ENCODE assay signal across 8 mouse cellular contexts in genomic region chr14:55745180-55745860, GRCm38 (mm10). TPM values are rescaled to one million over a fixed set of nuclear protein-coding genes. Genes with fewer than 3 reads are reported as not detected.
DNase-seq lines count a peak whose midpoint lies in the region; ATAC-seq and TF ChIP-seq lines count a peak whose summit lies in the region.

Gene Dhrs1 (minus strand): TSS chr14:55745690.
Gene Nop9 (plus strand): TSS chr14:55745693.

- POLR2A ChIA-PET in Patski (lab: Charles Lee) = interaction anchor here (2.6 kb wide), 1 partner anchor 63 kb away, joined by 14 read pairs; the partner anchor contains the start of gene Tinf2

- peak within 1 kb of the TSS; percentile 93 for H3K4me3 ChIP-seq in hindbrain, embryonic 12.5 days

- ATAC-seq in Patski = peak; percentile 81
- peak; percentile 84 for ATAC-seq in hindbrain, embryonic 12.5 days (ENCODE audit: low FRiP score)

- peaks cover 21% of the 10 kb centered on the region for H3K36me3 ChIP-seq in hindbrain, embryonic 12.5 days

- peaks cover 24% of the 10 kb centered on the region for H3K4me1 ChIP-seq in hindbrain, embryonic 12.5 days

- peak within 1 kb of the TSS; percentile 83 for H3K9ac ChIP-seq in hindbrain, embryonic 12.5 days

- H3K4me2 ChIP-seq in hindbrain, embryonic 12.5 days (replicated peaks) = peak within 1 kb of the TSS; percentile 99

- no peak for TF ChIP-seq CTCF in Patski (IDR thresholded peaks at IDR 0.05)

- 1% methylated on average over 48 of the region's 48 CpGs for WGBS in hindbrain, embryonic 12.5 days

- DNase-seq in Patski (ENCODE audit: low read depth, low spot score) = no peak
- DNase-seq in cerebellum, postnatal 14 days = peak; percentile 88 to 91
- DNase-seq in frontal cortex, postnatal 14 days (ENCODE audit: low spot score in 2 of 2) = peak; percentile 61 to 73
- DNase-seq in layer of hippocampus, postnatal 25 days (ENCODE audit: extremely low spot score in 1 of 2, low spot score in 1 of 2) = peak; percentile 77 to 85
- DNase-seq in lung, postnatal 14 days = peak; percentile 89
- DNase-seq in ovary, postnatal 36 days (ENCODE audit: low spot score) = peak; percentile 87
- DNase-seq in thymus, postnatal 14 days = peak; percentile 90

- CTCF ChIA-PET in Patski (lab: Charles Lee) = interaction anchor here (2.1 to 8.2 kb wide), 4 partner anchors 10 to 70 kb away, joined by 8 to 80 read pairs (median 12); partner anchors contain the start of gene Tinf2

- in situ Hi-C loops in Patski (cut with MboI; ENCODE audit: low pct_unique_long_range_greater_than_20kb) = no loop called here

- H3K27me3 ChIP-seq in Patski = no peaks in the 10 kb centered on the region
- H3K27me3 ChIP-seq in hindbrain, embryonic 12.5 days = no peaks in the 10 kb centered on the region

- 0 out of 2 replicates have a peak within 1 kb of the TSS, but pooled peaks have one; percentile 17 for H3K27ac ChIP-seq in hindbrain, embryonic 12.5 days

- no peaks in the 10 kb centered on the region for H3K9me3 ChIP-seq in hindbrain, embryonic 12.5 days (replicated peaks)

RNA-seq across cellular contexts. Expression of gene Dhrs1, which starts in this region (rescaled TPM):
- 87.3 TPM for polyA plus RNA-seq in Patski (2021)
- polyA plus RNA-seq in hindbrain, embryonic 12.5 days (2016; fragmentation: Nextera tagmentation; extraction: Ambion mirVana) = 73.2 and 75.0 TPM in 2 replicates
- total RNA-seq in layer of hippocampus, postnatal 25 days (2021) = 10 to 100 TPM; 78.3 to 94.9 TPM

RNA-seq across cellular contexts. Expression of gene Nop9, which starts in this region (rescaled TPM):
- 25.5 TPM for polyA plus RNA-seq in Patski (2021)
- polyA plus RNA-seq in hindbrain, embryonic 12.5 days (2016; fragmentation: Nextera tagmentation; extraction: Ambion mirVana) = 42.0 and 47.5 TPM in 2 replicates
- total RNA-seq in layer of hippocampus, postnatal 25 days (2021) = 10 to 100 TPM; 13.4 to 13.6 TPM
